Mouse (Mus musculus) ES-E14 (cell line): ENCODE data around the gene Pdcd10. TPM values are rescaled to one million over a fixed set of nuclear protein-coding genes. Genes with fewer than 3 reads are reported as not detected.

Experiments used
- DNase-seq: peaks from one replicate; pipeline ENCODE4 v3.0.0-alpha.2; 2013; ENCODE audit warnings: low read depth, low spot score
- H3K27ac ChIP-seq: 2 replicates; pipeline ENCODE4 v1.5.1; 2012; ENCODE audit warnings: low read depth, mild to moderate bottlenecking, low read length, moderate library complexity, mixed read lengths; ENCODE audit not compliant: poor library complexity, insufficient read depth, severe bottlenecking
- H3K36me3 ChIP-seq: 2 replicates; pipeline ENCODE4 v1.6.1; 2012; ENCODE audit warnings: mild to moderate bottlenecking, low read length, moderate library complexity, mixed read lengths; ENCODE audit not compliant: control insufficient read depth, poor library complexity, insufficient read depth, severe bottlenecking
- H3K4me1 ChIP-seq, 2 experiments: fragments of 150-350 bp in 1 of 2; sonication (generic) in 1 of 2; 2 replicates each; pipeline ENCODE4 v1.6.1; 2012; ENCODE audit warnings: low read length in 2 of 2, mild to moderate bottlenecking in 1 of 2, mixed read lengths in 1 of 2; ENCODE audit not compliant: control insufficient read depth in 2 of 2, insufficient read depth in 2 of 2, poor library complexity in 1 of 2
- H3K4me3 ChIP-seq, 2 experiments: fragments of 150-350 bp in 1 of 2; sonication (generic) in 1 of 2; 2 replicates each; pipeline ENCODE4 v1.5.1; 2012; ENCODE audit warnings: low read length in 2 of 2, low read depth in 1 of 2, mild to moderate bottlenecking in 1 of 2, mixed read lengths in 1 of 2; ENCODE audit not compliant: insufficient read depth in 1 of 2, poor library complexity in 1 of 2, severe bottlenecking in 1 of 2
- H3K9ac ChIP-seq: 2 replicates; pipeline ENCODE4 v1.6.1; 2012; ENCODE audit warnings: low read depth, mild to moderate bottlenecking, low read length, mixed read lengths; ENCODE audit not compliant: poor library complexity, insufficient read depth, severe bottlenecking
- H3K9me3 ChIP-seq: fragments of 150-350 bp; sonication (generic); 2 replicates; pipeline ENCODE4 v1.6.1; 2012; ENCODE audit warnings: low read depth, mild to moderate bottlenecking, low read length; ENCODE audit not compliant: control insufficient read depth, insufficient read depth
- CHD2 ChIP-seq: IDR thresholded peaks from 2 replicates; pipeline ENCODE4 v1.6.1; 2014; ENCODE audit warnings: mild to moderate bottlenecking, low read depth, low read length, inconsistent platforms
- HCFC1 ChIP-seq: IDR thresholded peaks from 2 replicates; pipeline ENCODE4 v1.6.1; 2012; ENCODE audit warnings: low read length, inconsistent platforms, borderline replicate concordance; ENCODE audit not compliant: insufficient read depth
- MAFK ChIP-seq: IDR thresholded peaks from 2 replicates; pipeline ENCODE4 v1.6.1; 2014; ENCODE audit warnings: mild to moderate bottlenecking, low read depth, low read length, inconsistent platforms; ENCODE audit not compliant: insufficient read depth
- ZC3H11A ChIP-seq: IDR thresholded peaks from 2 replicates; pipeline ENCODE4 v1.6.1; 2012; ENCODE audit warnings: low read depth, mild to moderate bottlenecking, inconsistent platforms, low read length, borderline replicate concordance
- ZNF384 ChIP-seq: IDR thresholded peaks from 2 replicates; pipeline ENCODE4 v1.6.1; 2012; ENCODE audit warnings: low read depth, low read length, inconsistent platforms
- in situ Hi-C, 2 experiments: fragments of 600-800 bp; cut with MboI; formaldehyde crosslinking; loops; one replicate each; pipeline ENCODE4 v1.15.1; 2025; ENCODE audit warnings: low sequenced_read_pairs in 2 of 2, inconsistent platforms in 1 of 2; ENCODE audit not compliant: unreplicated experiment in 2 of 2
- total RNA-seq: library from RNA; depleted of rRNA; stranded (reverse); fragments of 300-350 nt; gene quantifications from 2 replicates; pipeline ENCODE4 v1.2.3, GENCODE M21; 2012

Gene Pdcd10
- total RNA-seq, 1 experiment, result 51.0 TPM

DNA sequence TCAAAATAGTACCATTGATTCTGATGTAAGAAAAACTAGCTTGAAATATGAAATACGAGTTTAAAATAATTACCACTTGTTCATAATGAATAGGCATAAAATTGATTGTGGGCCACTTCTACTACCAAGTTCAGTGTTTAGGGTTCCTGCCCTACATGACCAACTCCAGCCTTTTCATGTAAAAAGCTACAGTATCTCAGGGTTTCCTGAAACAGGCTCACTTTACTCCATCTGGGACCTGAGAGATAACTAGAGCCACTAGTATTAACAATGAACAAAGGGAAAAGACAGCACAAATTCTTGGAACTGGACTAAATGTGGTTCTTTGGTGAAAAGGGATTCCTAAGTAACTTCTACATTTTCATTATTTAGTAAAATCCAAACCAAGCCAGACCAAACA lies 12.4 kb downstream of the Pdcd10 start:
- no peak for TF ChIP-seq ZNF384
- TF ChIP-seq ZC3H11A, result no peak
- TF ChIP-seq CHD2, result no peak
- Histone ChIP-seq H3K9ac (no peak overlapping the region), H3K4me1 (no peaks in the 10 kb centered on the region), H3K9me3 (no peaks in the 10 kb centered on the region), H3K4me3 (no peak overlapping the region), H3K27ac (no peak overlapping the region), H3K36me3 (no peaks in the 10 kb centered on the region)
- no peak for DNase-seq
- in situ Hi-C loops, result no loop called here

DNA sequence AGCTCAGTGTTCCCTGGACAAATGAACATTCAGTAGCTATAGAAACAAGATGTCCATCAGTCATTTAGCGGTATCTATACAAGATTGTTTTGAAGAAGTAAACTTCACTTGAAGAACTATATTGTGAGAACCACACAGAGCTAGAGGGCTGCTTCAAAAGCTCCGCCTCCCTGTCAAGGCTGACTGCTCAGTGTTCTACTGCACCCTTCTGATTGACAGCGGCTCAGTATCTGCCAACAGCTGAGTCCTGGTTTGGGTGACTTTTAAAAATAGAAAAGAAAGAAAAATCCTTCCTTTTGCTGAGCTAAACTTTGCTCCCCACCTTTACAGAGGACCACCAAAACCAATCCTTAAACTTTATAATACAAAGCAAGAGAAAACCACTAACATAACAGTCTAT lies 13.8 kb downstream of the Pdcd10 start:
- TF ChIP-seq CHD2 (no peak), ZNF384 (no peak), ZC3H11A (no peak)
- no peak overlapping the region for H3K27ac ChIP-seq
- no peak for DNase-seq
- no peaks in the 10 kb centered on the region for H3K4me1 ChIP-seq
- no peaks in the 10 kb centered on the region for H3K9me3 ChIP-seq
- in situ Hi-C loops, result no loop called here
- H3K36me3 ChIP-seq, result no peaks in the 10 kb centered on the region
- H3K9ac ChIP-seq, result no peak overlapping the region
- no peak overlapping the region for H3K4me3 ChIP-seq

DNA sequence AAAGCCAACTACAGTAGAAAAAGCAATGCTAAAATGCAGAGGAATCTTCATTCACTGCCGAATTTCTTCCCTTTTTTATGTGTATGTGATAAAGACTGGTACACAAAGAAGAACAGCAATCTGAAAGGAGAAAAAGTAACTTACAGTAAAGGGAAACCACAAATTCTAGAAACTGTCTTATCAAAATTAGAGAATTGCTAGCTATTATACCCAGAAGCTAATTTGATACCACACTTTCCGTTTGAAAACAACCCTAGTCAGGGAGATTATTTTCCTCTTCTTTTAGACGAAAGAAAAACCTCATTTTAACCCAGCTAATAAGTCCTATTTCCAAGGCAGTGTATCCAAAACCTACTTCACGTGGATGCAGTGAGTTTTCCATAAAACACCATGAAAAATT lies 15.4 kb downstream of the Pdcd10 start:
- Histone ChIP-seq H3K4me1 (no peaks in the 10 kb centered on the region), H3K9me3 (no peaks in the 10 kb centered on the region), H3K4me3 (no peak overlapping the region), H3K36me3 (no peaks in the 10 kb centered on the region), H3K27ac (no peak overlapping the region), H3K9ac (no peak overlapping the region)
- TF ChIP-seq HCFC1, result no peak
- no peak for DNase-seq
- in situ Hi-C loops, result no loop called here

- H3K4me3 ChIP-seq, result no peak overlapping the region
- no peaks in the 10 kb centered on the region for H3K9me3 ChIP-seq
- H3K36me3 ChIP-seq, result no peaks in the 10 kb centered on the region
- no peak for DNase-seq
- no peaks in the 10 kb centered on the region for H3K4me1 ChIP-seq
- in situ Hi-C loops, result no loop called here
- no peak for TF ChIP-seq CHD2
- no peak for TF ChIP-seq ZC3H11A
- TF ChIP-seq ZNF384, result no peak
- no peak for TF ChIP-seq HCFC1
- TF ChIP-seq MAFK, result no peak
- H3K27ac ChIP-seq, result no peak overlapping the region
- H3K9ac ChIP-seq, result no peak overlapping the region
Observed at GRCm38 (mm10) chr3:75534045-75534834, 22.4 kb downstream of the Pdcd10 start.

- Histone ChIP-seq H3K9me3 (no peaks in the 10 kb centered on the region), H3K36me3 (peaks cover 2% of the 10 kb centered on the region; the same call in 1 of the 2 replicates), H3K4me3 (no peak overlapping the region), H3K4me1 (no peaks in the 10 kb centered on the region), H3K9ac (no peak overlapping the region), H3K27ac (no peak overlapping the region)
- in situ Hi-C loops, result no loop called here
- DNase-seq, result no peak
- TF ChIP-seq ZNF384, result no peak
- TF ChIP-seq MAFK, result no peak
- TF ChIP-seq CHD2, result no peak
- TF ChIP-seq HCFC1, result no peak
Observed at GRCm38 (mm10) chr3:75531074-75531473, 25.6 kb downstream of the Pdcd10 start.
